Mouse (Mus musculus): ENCODE results near the gene Pusl1. TPM values are rescaled to one million over a fixed set of nuclear protein-coding genes. Genes with fewer than 3 reads are reported as not detected.
A peak's percentile ranks its signal among the peaks of the same experiment; 100 is the strongest.

Pusl1 gene
- polyA plus RNA-seq, 1 experiment from 2014 or later: 35.6 TPM

DNA sequence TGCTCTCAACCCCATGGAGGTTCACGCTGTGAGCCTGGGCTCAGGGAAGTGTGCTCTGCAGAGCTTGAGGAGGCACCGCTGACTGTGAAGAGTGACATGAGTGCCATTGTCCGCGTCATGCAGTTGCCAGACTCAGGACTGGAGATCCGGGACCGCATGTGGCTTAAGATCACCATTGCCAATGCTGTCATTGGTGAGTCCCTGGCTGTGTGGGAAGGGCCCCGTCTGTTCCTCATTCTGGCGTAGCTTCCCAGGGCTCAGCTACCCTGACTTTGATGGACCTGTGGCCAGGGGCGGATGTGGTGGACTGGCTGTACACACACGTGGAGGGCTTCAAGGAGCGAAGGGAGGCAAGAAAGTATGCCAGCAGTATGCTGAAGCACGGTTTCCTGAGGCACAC lies 35.5 kb downstream of the Pusl1 start:
- Histone ChIP-seq H3K27ac (replicated peaks; ENCODE audit: low read depth, low read length) (no peak overlapping the region), H3K4me3 (ENCODE audit: low read depth, low read length) (no peak overlapping the region), H3K27me3 (ENCODE audit: control insufficient read depth, insufficient read depth, low read length) (no peaks in the 10 kb centered on the region), H3K4me2 (ENCODE audit: low read depth, low read length) (no peak overlapping the region), H3K9ac (replicated peaks; ENCODE audit: low read length) (no peak overlapping the region), H3K4me1 (ENCODE audit: control insufficient read depth, insufficient read depth, low read length) (no peaks in the 10 kb centered on the region), H3K9me3 (replicated peaks; ENCODE audit: control insufficient read depth, low read length) (no peaks in the 10 kb centered on the region), H3K36me3 (replicated peaks; ENCODE audit: control insufficient read depth, insufficient read depth, low read depth, low read length) (peaks cover 3% of the 10 kb centered on the region; the same call in 1 of the 2 replicates)
- ATAC-seq (replicated peaks; ENCODE audit: insufficient number of reproducible peaks, low FRiP score, low TSS enrichment, low read depth): no peak
- WGBS: 93% methylated on average over 12 of the region's 12 CpGs
- no peak for DNase-seq (ENCODE audit: low spot score)

DNA sequence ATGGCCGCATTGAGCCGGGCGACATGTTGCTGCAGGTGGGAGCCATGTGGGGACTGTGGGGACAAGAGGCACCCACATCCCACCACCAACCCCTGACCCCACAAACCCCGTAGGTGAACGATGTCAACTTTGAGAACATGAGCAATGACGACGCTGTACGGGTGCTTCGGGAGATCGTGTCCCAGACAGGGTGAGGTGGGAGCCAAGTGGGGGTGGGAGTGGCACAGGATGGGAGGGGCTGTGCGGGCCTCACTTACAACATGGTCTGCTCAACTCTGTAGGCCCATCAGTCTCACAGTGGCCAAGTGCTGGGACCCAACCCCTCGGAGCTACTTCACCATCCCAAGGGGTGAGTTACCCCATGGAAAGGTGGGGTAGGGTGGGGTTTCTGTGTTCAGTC lies 36.6 kb downstream of the Pusl1 start:
- Histone ChIP-seq H3K27me3 (ENCODE audit: control insufficient read depth, insufficient read depth, low read length) (no peaks in the 10 kb centered on the region), H3K27ac (replicated peaks; ENCODE audit: low read depth, low read length) (no peak overlapping the region), H3K4me3 (ENCODE audit: low read depth, low read length) (no peak overlapping the region), H3K36me3 (replicated peaks; ENCODE audit: control insufficient read depth, insufficient read depth, low read depth, low read length) (peaks cover 3% of the 10 kb centered on the region; the same call in 1 of the 2 replicates), H3K4me2 (ENCODE audit: low read depth, low read length) (no peak overlapping the region), H3K9ac (replicated peaks; ENCODE audit: low read length) (no peak overlapping the region), H3K9me3 (replicated peaks; ENCODE audit: control insufficient read depth, low read length) (no peaks in the 10 kb centered on the region), H3K4me1 (ENCODE audit: control insufficient read depth, insufficient read depth, low read length) (no peaks in the 10 kb centered on the region)
- no peak for ATAC-seq (replicated peaks; ENCODE audit: insufficient number of reproducible peaks, low FRiP score, low TSS enrichment, low read depth)
- WGBS: 92% methylated on average over 12 of the region's 12 CpGs
- DNase-seq (ENCODE audit: low spot score): no peak

DNA sequence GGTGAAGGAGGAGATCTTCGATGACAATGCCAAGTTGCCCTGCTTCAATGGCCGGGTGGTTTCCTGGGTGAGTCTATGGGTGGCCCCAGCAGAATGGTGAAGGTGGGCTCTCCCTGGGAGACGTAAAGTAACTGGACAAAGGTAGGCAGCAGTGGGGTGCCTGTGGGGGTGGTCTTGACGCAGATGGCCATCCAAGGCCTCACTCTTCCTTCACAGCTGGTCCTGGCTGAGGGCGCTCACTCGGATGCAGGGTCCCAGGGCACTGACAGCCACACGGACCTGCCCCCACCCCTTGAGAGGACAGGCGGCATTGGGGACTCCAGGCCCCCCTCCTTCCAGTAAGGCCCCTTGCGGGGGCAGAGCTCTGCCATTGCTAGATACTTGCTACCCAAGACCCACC lies 38.2 kb downstream of the Pusl1 start:
- Histone ChIP-seq H3K27ac (replicated peaks; ENCODE audit: low read depth, low read length) (no peak overlapping the region), H3K9me3 (replicated peaks; ENCODE audit: control insufficient read depth, low read length) (no peaks in the 10 kb centered on the region), H3K4me3 (ENCODE audit: low read depth, low read length) (no peak overlapping the region), H3K36me3 (replicated peaks; ENCODE audit: control insufficient read depth, insufficient read depth, low read depth, low read length) (peaks cover 3% of the 10 kb centered on the region; the same call in 1 of the 2 replicates), H3K4me1 (ENCODE audit: control insufficient read depth, insufficient read depth, low read length) (no peaks in the 10 kb centered on the region; the same call in 1 of the 2 replicates), H3K27me3 (ENCODE audit: control insufficient read depth, insufficient read depth, low read length) (no peaks in the 10 kb centered on the region), H3K9ac (replicated peaks; ENCODE audit: low read length) (no peak overlapping the region), H3K4me2 (ENCODE audit: low read depth, low read length) (no peak overlapping the region)
- no peak for DNase-seq (ENCODE audit: low spot score)
- no peak for ATAC-seq (replicated peaks; ENCODE audit: insufficient number of reproducible peaks, low FRiP score, low TSS enrichment, low read depth)
- 92% methylated on average over 9 of the region's 9 CpGs for WGBS

DNA sequence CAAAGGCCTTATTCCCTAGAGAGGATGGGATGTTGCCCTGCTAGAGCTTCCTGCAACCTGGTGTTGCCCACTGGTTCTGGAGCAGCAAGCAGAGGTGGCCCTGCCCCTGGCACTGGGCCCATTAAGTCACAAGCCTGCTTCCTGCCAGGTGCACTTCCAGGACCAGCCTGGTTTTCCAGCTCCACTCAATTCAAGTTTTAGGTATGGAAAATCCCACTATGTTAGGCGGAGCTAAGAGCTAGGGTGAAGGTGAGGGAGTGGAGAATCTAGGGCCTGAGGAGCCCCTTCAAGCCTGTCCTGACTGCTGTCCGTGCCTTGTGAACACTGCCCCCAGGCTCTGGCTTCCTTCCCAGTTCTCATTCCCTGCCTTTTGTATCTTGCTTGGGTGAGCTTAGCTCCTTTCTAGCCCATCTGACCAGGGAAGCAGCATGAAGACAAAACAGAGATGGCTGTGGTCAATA lies 39.6 kb downstream of the Pusl1 start:
- no peaks in the 10 kb centered on the region; the same call in 1 of the 2 replicates for H3K4me1 ChIP-seq (ENCODE audit: control insufficient read depth, insufficient read depth, low read length)
- H3K27me3 ChIP-seq (ENCODE audit: control insufficient read depth, insufficient read depth, low read length): no peaks in the 10 kb centered on the region
- peaks cover 3% of the 10 kb centered on the region; the same call in 1 of the 2 replicates for H3K36me3 ChIP-seq (replicated peaks; ENCODE audit: control insufficient read depth, insufficient read depth, low read depth, low read length)
- H3K4me2 ChIP-seq (ENCODE audit: low read depth, low read length): no peak overlapping the region
- H3K9ac ChIP-seq (replicated peaks; ENCODE audit: low read length): no peak overlapping the region
- no peak overlapping the region for H3K4me3 ChIP-seq (ENCODE audit: low read depth, low read length)
- H3K9me3 ChIP-seq (replicated peaks; ENCODE audit: control insufficient read depth, low read length): no peaks in the 10 kb centered on the region
- DNase-seq (ENCODE audit: low spot score) (no peak), ATAC-seq (replicated peaks; ENCODE audit: insufficient number of reproducible peaks, low FRiP score, low TSS enrichment, low read depth) (no peak)
- WGBS: 87% methylated on average over 2 of the region's 2 CpGs
- no peak overlapping the region for H3K27ac ChIP-seq (replicated peaks; ENCODE audit: low read depth, low read length)

DNA sequence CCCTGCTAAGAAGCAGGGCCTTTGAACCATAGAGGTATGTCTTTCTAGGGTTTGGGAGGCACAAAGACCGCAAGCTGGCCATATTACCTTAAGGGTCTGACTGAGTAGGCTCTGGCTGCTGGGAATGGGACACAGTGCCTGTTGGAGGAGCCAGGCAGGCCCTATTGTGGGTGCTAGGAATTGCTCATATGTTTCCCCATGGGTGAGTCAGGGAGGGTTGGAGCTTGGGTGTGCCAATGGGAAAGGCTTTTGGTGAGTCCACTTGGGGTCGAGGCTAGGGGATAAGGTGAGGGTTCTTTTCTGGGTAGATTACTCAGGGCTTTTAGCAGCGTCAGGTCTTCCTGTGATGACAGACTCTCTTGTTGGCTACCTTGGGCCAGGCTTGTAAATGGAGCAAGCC lies 40.2 kb downstream of the Pusl1 start:
- no peak overlapping the region for H3K4me3 ChIP-seq (ENCODE audit: low read depth, low read length)
- H3K4me2 ChIP-seq (ENCODE audit: low read depth, low read length): no peak overlapping the region
- no peak overlapping the region for H3K27ac ChIP-seq (replicated peaks; ENCODE audit: low read depth, low read length)
- no peaks in the 10 kb centered on the region for H3K27me3 ChIP-seq (ENCODE audit: control insufficient read depth, insufficient read depth, low read length)
- DNase-seq (ENCODE audit: low spot score) (no peak), ATAC-seq (replicated peaks; ENCODE audit: insufficient number of reproducible peaks, low FRiP score, low TSS enrichment, low read depth) (no peak)
- WGBS: 88% methylated on average over 3 of the region's 3 CpGs
- no peaks in the 10 kb centered on the region; the same call in 1 of the 2 replicates for H3K4me1 ChIP-seq (ENCODE audit: control insufficient read depth, insufficient read depth, low read length)
- peaks cover 3% of the 10 kb centered on the region; the same call in 1 of the 2 replicates for H3K36me3 ChIP-seq (replicated peaks; ENCODE audit: control insufficient read depth, insufficient read depth, low read depth, low read length)
- no peak overlapping the region for H3K9ac ChIP-seq (replicated peaks; ENCODE audit: low read length)
- no peaks in the 10 kb centered on the region for H3K9me3 ChIP-seq (replicated peaks; ENCODE audit: control insufficient read depth, low read length)

DNA sequence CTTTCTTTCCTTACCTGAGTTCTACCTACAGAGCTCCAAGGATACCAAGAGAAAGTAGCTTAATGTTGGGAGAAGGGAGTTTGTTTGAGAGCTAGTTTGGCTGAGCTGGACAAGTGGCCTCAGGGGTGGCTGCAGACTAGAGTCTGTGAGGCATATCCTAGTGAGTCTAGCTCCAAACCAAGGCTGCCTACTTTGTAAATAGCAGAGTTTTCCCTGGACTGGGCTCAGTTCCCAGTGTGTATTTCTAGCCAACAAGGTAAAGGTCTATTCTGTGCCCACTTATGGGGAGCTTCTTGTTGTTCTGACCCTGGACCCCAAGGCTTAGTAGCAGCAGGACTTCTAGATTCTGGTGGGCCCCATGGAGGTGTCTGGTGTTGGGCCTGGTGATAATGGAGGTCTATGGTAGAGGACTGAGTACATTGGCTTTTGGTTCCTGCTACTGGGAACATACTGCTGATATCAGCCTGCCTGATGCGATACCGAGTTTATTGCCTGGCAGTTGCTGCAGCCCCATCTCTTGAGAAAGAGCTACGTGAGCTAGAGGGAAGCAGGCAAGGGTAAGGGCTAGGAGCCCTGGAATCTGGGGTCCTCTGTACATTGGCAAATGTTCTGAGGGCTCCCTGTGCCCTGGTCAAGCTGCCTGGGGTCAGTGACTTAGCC lies 41.7 kb downstream of the Pusl1 start:
- Histone ChIP-seq H3K27me3 (ENCODE audit: control insufficient read depth, insufficient read depth, low read length) (no peaks in the 10 kb centered on the region), H3K4me3 (ENCODE audit: low read depth, low read length) (no peak overlapping the region), H3K9ac (replicated peaks; ENCODE audit: low read length) (no peak overlapping the region), H3K4me1 (ENCODE audit: control insufficient read depth, insufficient read depth, low read length) (no peaks in the 10 kb centered on the region; the same call in 1 of the 2 replicates), H3K36me3 (replicated peaks; ENCODE audit: control insufficient read depth, insufficient read depth, low read depth, low read length) (0 out of 2 replicates have a peak, but pooled peaks cover 3% of the 10 kb centered on the region), H3K27ac (replicated peaks; ENCODE audit: low read depth, low read length) (no peak overlapping the region), H3K4me2 (ENCODE audit: low read depth, low read length) (no peak overlapping the region), H3K9me3 (replicated peaks; ENCODE audit: control insufficient read depth, low read length) (no peaks in the 10 kb centered on the region)
- WGBS: 100% methylated on average over 3 of the region's 3 CpGs
- DNase-seq (ENCODE audit: low spot score): no peak
- no peak for ATAC-seq (replicated peaks; ENCODE audit: insufficient number of reproducible peaks, low FRiP score, low TSS enrichment, low read depth)

DNA sequence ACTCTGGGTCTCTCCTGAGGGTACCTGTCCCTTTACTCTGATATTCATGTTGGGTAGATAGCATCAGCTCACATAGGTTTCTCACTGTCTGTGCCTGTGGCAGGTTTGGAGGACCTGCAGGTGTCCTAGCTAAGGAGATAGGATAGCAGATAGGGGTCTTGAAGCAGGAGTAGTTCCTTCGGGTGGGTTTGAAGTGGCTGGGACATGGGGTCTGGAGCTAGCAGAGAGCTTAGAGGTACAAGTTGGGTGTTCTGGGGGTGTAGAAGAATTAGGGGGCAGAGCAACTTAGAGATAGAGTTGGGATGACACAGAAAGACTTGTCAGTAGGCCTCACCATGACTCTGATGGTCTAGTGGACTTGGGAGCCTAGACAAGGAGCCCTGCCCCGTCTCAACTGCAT lies 42.2 kb downstream of the Pusl1 start:
- ATAC-seq (replicated peaks; ENCODE audit: insufficient number of reproducible peaks, low FRiP score, low TSS enrichment, low read depth): no peak
- H3K4me2 ChIP-seq (ENCODE audit: low read depth, low read length): no peak overlapping the region
- no peak overlapping the region for H3K27ac ChIP-seq (replicated peaks; ENCODE audit: low read depth, low read length)
- no peaks in the 10 kb centered on the region for H3K36me3 ChIP-seq (replicated peaks; ENCODE audit: control insufficient read depth, insufficient read depth, low read depth, low read length)
- no peaks in the 10 kb centered on the region for H3K27me3 ChIP-seq (ENCODE audit: control insufficient read depth, insufficient read depth, low read length)
- WGBS: 94% methylated on average over 2 of the region's 2 CpGs
- no peak overlapping the region for H3K9ac ChIP-seq (replicated peaks; ENCODE audit: low read length)
- H3K4me1 ChIP-seq (ENCODE audit: control insufficient read depth, insufficient read depth, low read length): no peaks in the 10 kb centered on the region; the same call in 1 of the 2 replicates
- no peak for DNase-seq (ENCODE audit: low spot score)
- no peak overlapping the region for H3K4me3 ChIP-seq (ENCODE audit: low read depth, low read length)
- no peaks in the 10 kb centered on the region for H3K9me3 ChIP-seq (replicated peaks; ENCODE audit: control insufficient read depth, low read length)

DNA sequence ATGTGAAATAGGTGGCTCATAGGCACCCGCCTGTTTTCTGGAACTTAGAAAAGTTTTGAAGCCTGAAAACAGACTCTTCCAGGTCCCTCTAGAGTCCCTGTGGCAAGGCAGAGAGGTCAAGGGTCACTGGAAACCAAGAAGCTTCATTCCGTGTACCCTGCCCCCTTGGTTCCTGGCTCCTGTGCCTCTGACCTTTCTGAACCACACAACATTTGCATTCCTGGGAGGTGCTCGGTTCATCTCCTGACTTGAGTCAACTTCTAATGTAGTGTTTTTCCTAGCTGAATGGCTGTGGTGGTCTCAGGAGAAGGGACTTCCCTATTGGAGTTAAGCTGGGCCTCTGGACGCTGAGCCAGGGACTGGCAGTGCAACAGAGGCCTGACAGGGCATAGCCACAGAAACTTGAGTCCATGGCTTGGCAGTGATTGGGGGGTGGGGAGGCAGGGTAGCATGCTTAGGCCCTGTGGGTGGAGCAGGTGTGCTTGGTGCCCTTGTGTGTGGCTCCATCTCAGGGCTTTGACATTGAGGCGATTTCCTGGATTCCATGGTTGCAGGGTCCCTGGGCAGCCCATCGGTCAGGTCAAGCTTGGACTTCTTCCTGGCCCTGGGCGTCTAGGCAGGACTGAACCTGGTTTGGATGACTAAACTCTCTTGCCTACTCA lies 43.0 kb downstream of the Pusl1 start:
- H3K27me3 ChIP-seq (ENCODE audit: control insufficient read depth, insufficient read depth, low read length): no peaks in the 10 kb centered on the region
- H3K4me3 ChIP-seq (ENCODE audit: low read depth, low read length): peak overlapping the region; percentile 79
- H3K27ac ChIP-seq (replicated peaks; ENCODE audit: low read depth, low read length): no peak overlapping the region
- WGBS: 55% methylated on average over 7 of the region's 7 CpGs
- no peaks in the 10 kb centered on the region for H3K9me3 ChIP-seq (replicated peaks; ENCODE audit: control insufficient read depth, low read length)
- no peak overlapping the region; the same call in 1 of the 2 replicates for H3K9ac ChIP-seq (replicated peaks; ENCODE audit: low read length)
- H3K36me3 ChIP-seq (replicated peaks; ENCODE audit: control insufficient read depth, insufficient read depth, low read depth, low read length): no peaks in the 10 kb centered on the region
- DNase-seq (ENCODE audit: low spot score): no peak
- no peaks in the 10 kb centered on the region; the same call in 1 of the 2 replicates for H3K4me1 ChIP-seq (ENCODE audit: control insufficient read depth, insufficient read depth, low read length)
- ATAC-seq (replicated peaks; ENCODE audit: insufficient number of reproducible peaks, low FRiP score, low TSS enrichment, low read depth): no peak
- H3K4me2 ChIP-seq (ENCODE audit: low read depth, low read length): peak overlapping the region; percentile 90

Measured in embryonic facial prominence, embryonic 11.5 days (tissue).